Mouse (Mus musculus) megakaryocyte, embryonic 14.5 days (primary cell): Measurements from ENCODE around the gene Rasa3. TPM values are rescaled to one million over a fixed set of nuclear protein-coding genes. Genes with fewer than 3 reads are reported as not detected.

Source experiments
- H3K27me3 ChIP-seq: replicated peaks from 2 replicates; pipeline ENCODE3; 2012; ENCODE audit warnings: inconsistent platforms
- H3K36me3 ChIP-seq: replicated peaks from 2 replicates; pipeline ENCODE3; 2012; ENCODE audit warnings: low read length, inconsistent platforms, mixed read lengths
- H3K4me1 ChIP-seq: 2 replicates; pipeline ENCODE4 v1.6.1; 2012; ENCODE audit warnings: inconsistent platforms
- H3K4me3 ChIP-seq: replicated peaks from 2 replicates; pipeline ENCODE3; 2012; ENCODE audit warnings: moderate library complexity, mild to moderate bottlenecking, inconsistent platforms
- H3K9me3 ChIP-seq: 2 replicates; pipeline ENCODE4 v1.6.1; 2012; ENCODE audit warnings: inconsistent platforms
- FLI1 ChIP-seq: IDR thresholded peaks from 2 replicates; pipeline ENCODE4 v1.6.1; 2012; ENCODE audit warnings: low read length, inconsistent platforms, mixed read lengths
- GATA1 ChIP-seq: IDR thresholded peaks from 3 replicates; pipeline ENCODE4 v1.6.1; 2012; ENCODE audit warnings: mixed read lengths, low read length, inconsistent platforms, borderline replicate concordance
- polyA plus RNA-seq: library from polyadenylated mRNA; stranded (reverse); fragments of >175 nt; gene quantifications from 2 replicates; pipeline ENCODE4 v1.2.3, GENCODE M21; 2012; ENCODE audit warnings: low replicate concordance; ENCODE audit not compliant: insufficient read depth

Gene Rasa3
- polyA plus RNA-seq, 1 experiment = 86.3 TPM

DNA sequence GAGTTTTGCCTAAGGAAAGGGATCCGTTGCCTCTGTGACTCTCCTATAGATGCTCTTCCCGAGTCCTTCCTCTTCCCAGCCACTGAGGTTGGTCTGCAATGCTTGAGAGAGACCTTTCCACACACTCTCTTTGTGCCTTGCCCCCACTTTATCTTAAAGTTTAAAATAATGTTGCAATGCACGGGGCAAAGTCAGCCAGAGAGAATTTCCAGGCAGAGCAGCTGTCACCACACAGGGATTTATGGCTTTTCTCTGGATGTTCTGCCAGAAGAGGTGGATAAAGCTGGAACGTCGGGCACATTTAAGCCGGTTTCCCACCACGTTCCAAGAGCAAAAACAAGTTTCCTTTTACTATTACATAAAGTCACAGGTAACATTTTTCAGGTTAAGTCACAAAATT is 156.0 kb downstream of the Rasa3 start:
- peaks cover 6% of the 10 kb centered on the region for H3K4me1 ChIP-seq
- peaks cover 61% of the 10 kb centered on the region for H3K27me3 ChIP-seq
- H3K36me3 ChIP-seq = no peaks in the 10 kb centered on the region
- peaks cover 13% of the 10 kb centered on the region for H3K9me3 ChIP-seq
- H3K4me3 ChIP-seq = no peak overlapping the region
- TF ChIP-seq GATA1 (no peak), FLI1 (no peak)

DNA sequence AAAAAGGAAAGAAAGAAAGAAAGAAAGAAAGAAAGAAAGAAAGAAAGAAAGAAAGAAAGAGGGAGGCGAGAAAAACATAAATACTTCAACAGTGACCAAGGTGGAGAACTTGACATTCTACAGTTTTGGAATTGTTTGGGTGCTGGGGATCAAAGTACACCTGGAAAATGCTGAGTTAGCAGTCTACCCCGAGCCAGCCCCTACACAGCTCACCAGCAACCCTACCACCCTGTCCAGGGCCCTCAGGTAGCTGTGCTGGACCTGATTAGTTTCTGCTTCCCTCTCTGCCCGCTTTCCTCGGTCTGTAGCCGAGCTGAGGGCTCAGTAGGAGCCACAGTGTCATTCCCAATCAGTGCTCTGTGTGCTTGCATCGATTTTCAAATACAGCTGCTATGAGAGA is 157.1 kb downstream of the Rasa3 start:
- peaks cover 71% of the 10 kb centered on the region for H3K27me3 ChIP-seq

DNA sequence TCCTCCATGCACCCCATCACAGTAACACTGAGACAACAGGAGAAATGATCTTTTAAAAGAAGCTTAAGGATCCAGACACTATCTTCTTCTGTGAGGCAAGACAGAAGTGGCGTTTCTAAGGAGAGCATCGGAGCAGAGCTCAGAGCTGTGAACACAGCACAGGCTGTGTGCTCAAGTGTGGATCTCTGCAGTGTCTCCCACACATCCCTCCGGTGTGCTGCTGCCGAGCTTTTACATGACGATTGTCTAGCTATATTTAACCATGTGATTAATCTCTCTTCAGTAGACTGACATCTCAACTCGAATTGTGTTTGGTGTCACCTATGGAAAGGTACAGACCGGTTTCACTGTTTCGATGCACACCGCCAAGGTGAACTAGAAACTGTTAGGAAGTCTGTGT is 157.9 kb downstream of the Rasa3 start:
- Histone ChIP-seq H3K9me3 (peaks cover 12% of the 10 kb centered on the region), H3K4me3 (no peak overlapping the region)
- TF ChIP-seq GATA1 = no peak
- TF ChIP-seq FLI1 = no peak

More for the DNA sequence above, 157.1 kb downstream of the Rasa3 start:
- H3K4me1 ChIP-seq = peaks cover 6% of the 10 kb centered on the region
- H3K4me3 ChIP-seq = no peak overlapping the region
- H3K36me3 ChIP-seq = no peaks in the 10 kb centered on the region
- H3K9me3 ChIP-seq = peaks cover 12% of the 10 kb centered on the region
- TF ChIP-seq FLI1 (no peak), GATA1 (no peak)

DNA sequence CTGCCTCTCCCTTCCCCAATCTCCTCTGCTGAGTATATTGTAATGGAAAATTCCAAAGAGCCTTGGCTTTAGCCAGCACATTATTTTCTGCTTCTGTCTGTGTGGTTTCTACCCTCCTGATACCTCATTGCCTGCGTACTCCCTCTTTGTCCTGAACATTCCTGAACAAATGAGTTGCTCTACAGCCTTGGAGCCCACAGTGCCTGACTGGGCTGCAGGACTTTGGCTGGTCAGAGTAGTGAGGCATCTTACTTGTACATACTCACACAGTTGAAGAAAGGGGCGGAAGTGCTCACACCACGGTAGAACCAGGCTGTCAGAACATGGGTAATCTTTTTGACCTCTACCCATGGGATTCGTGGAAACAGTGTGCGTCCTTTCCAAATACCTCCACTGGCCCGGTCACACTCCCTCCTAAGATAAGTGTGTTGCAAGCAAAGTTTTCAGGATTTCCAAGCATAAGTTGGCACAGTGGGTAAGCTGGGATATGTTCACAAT is 160.1 kb downstream of the Rasa3 start:
- peaks cover 12% of the 10 kb centered on the region for H3K9me3 ChIP-seq
- H3K36me3 ChIP-seq = no peaks in the 10 kb centered on the region
- peaks cover 69% of the 10 kb centered on the region for H3K27me3 ChIP-seq
- H3K4me1 ChIP-seq = peaks cover 6% of the 10 kb centered on the region
- TF ChIP-seq GATA1 (no peak), FLI1 (no peak)
- no peak overlapping the region for H3K4me3 ChIP-seq

More for the DNA sequence above, 157.9 kb downstream of the Rasa3 start:
- H3K4me1 ChIP-seq = peaks cover 6% of the 10 kb centered on the region
- no peaks in the 10 kb centered on the region for H3K36me3 ChIP-seq
- H3K27me3 ChIP-seq = peaks cover 72% of the 10 kb centered on the region

Other genes with a start within 250 kb of the Rasa3 start
- gene Tmem255b, start 242.4 kb downstream of the Rasa3 start, polyA plus RNA-seq = not detected in 2 replicates
- gene Gas6, start 183.1 kb downstream of the Rasa3 start, polyA plus RNA-seq = 1.3 TPM in 1 of 2 replicates, not detected in the other
- gene 1700029H14Rik, start 115.1 kb downstream of the Rasa3 start, polyA plus RNA-seq = 20.4 and 26.5 TPM in 2 replicates
- gene Cfap97d2, start 28.3 kb upstream of the Rasa3 start, polyA plus RNA-seq = 6.9 TPM in 1 of 2 replicates, not detected in the other
- 1.8 and 10.6 TPM in 2 replicates for gene Cdc16, start 80.1 kb upstream of the Rasa3 start, polyA plus RNA-seq
- gene Upf3a, start 108.0 kb upstream of the Rasa3 start, polyA plus RNA-seq = 2.7 and 32.8 TPM in 2 replicates
- not detected in 2 replicates for gene AF366264, start 160.8 kb upstream of the Rasa3 start, polyA plus RNA-seq
- gene Champ1, start 192.0 kb upstream of the Rasa3 start, polyA plus RNA-seq = 2.3 and 2.9 TPM in 2 replicates
- gene Coprs, start 212.7 kb upstream of the Rasa3 start, polyA plus RNA-seq = 1.7 TPM in 1 of 2 replicates, not detected in the other